In genomic region chr13:108159963-108160362, GRCm38 (mm10) we compare ENCODE assay signal across 7 mouse cellular contexts. TPM values are rescaled to one million over a fixed set of nuclear protein-coding genes. Genes with fewer than 3 reads are reported as not detected.
DNase-seq lines count a peak whose midpoint lies in the region; ATAC-seq and TF ChIP-seq lines count a peak whose summit lies in the region.

No protein-coding gene starts in this region.

- peak overlapping the region; percentile 88 for H3K4me2 ChIP-seq in lung, embryonic 14.5 days

- H3K4me3 ChIP-seq in lung, embryonic 14.5 days (ENCODE audit: low read depth, low read length): peak overlapping the region; percentile 78; the same call in 1 of the 2 replicates

- H3K27me3 ChIP-seq in lung, embryonic 14.5 days (ENCODE audit: insufficient read depth, low read length): no peaks in the 10 kb centered on the region
- H3K27me3 ChIP-seq in splenic B cell, adult 2 months (ENCODE audit: control insufficient read depth, insufficient read depth, low read length, poor library complexity, severe bottlenecking): no peaks in the 10 kb centered on the region

- H3K9me3 ChIP-seq in lung, embryonic 14.5 days (ENCODE audit: low read depth, low read length): no peaks in the 10 kb centered on the region

- no peak for ATAC-seq in lung, embryonic 14.5 days (ENCODE audit: insufficient read depth)

- DNase-seq in lung, embryonic 14.5 days: peak; percentile 84
- no peak for DNase-seq in lung, adult 18-20 months
- DNase-seq in brain, embryonic 14.5 days (ENCODE audit: low read depth): peak; percentile 56
- peak; percentile 67 for DNase-seq in induced T-regulatory cell, adult 2 months (ENCODE audit: low read depth)
- DNase-seq in splenic B cell, adult 2 months (ENCODE audit: low read depth, low spot score): peak; percentile 38
- no peak for DNase-seq in adrenal gland, postnatal 10 days
- no peak for DNase-seq in right cerebral cortex, postnatal 4 days

- 45% methylated on average over 7 of the region's 7 CpGs for WGBS in lung, embryonic 14.5 days

- peaks cover 3% of the 10 kb centered on the region; the same call in 1 of the 2 replicates for H3K36me3 ChIP-seq in lung, embryonic 14.5 days (ENCODE audit: insufficient read depth)
- no peaks in the 10 kb centered on the region; the same call in 1 of the 2 replicates for H3K36me3 ChIP-seq in splenic B cell, adult 2 months (ENCODE audit: control insufficient read depth, insufficient read depth, low read length, poor library complexity, severe bottlenecking)

- peaks cover 4% of the 10 kb centered on the region; the same call in 1 of the 2 replicates for H3K4me1 ChIP-seq in lung, embryonic 14.5 days (ENCODE audit: insufficient read depth)

- TF ChIP-seq CTCF in lung, embryonic 14.5 days (IDR thresholded peaks at IDR 0.05; ENCODE audit: low read depth): peak; percentile 55
- TF ChIP-seq CTCF in brain, embryonic 14.5 days (IDR thresholded peaks at IDR 0.05; ENCODE audit: borderline replicate concordance, extremely low read depth, insufficient read depth, insufficient read length): peak; percentile 20; the same call in 1 of the 2 replicates

- H3K9ac ChIP-seq in lung, embryonic 14.5 days: no peak overlapping the region

- H3K27ac ChIP-seq in lung, embryonic 14.5 days (ENCODE audit: low read depth): no peak overlapping the region

- TF ChIP-seq POLR2A in brain, embryonic 14.5 days (IDR thresholded peaks at IDR 0.05; ENCODE audit: borderline replicate concordance, extremely low read depth, insufficient read depth, insufficient read length, poor library complexity, severe bottlenecking): no peak

RNA-seq across cellular contexts. Expression of gene Ercc8, which starts 1.4 kb away (rescaled TPM):
- polyA plus RNA-seq in lung, embryonic 14.5 days (2014; fragmentation: Nextera tagmentation; extraction: Ambion mirVana): 21.3 and 23.7 TPM in 2 replicates
- 24.3 and 26.5 TPM in 2 replicates for polyA plus RNA-seq in brain, embryonic 14.5 days (2012; rRNA removed)
- total RNA-seq in adrenal gland, postnatal 10 days (2021): 10 to 100 TPM; 11.5 to 13.3 TPM

RNA-seq across cellular contexts. Expression of gene Ndufaf2, which starts 1.5 kb away (rescaled TPM):
- 79.7 and 80.3 TPM in 2 replicates for polyA plus RNA-seq in lung, embryonic 14.5 days (2014; fragmentation: Nextera tagmentation; extraction: Ambion mirVana)
- polyA plus RNA-seq in brain, embryonic 14.5 days (2012; rRNA removed): 32.4 and 36.5 TPM in 2 replicates
- total RNA-seq in adrenal gland, postnatal 10 days (2021): 10 to 100 TPM; 30.4 to 37.3 TPM

RNA-seq across cellular contexts. Expression of gene Elovl7, which starts 54.2 kb away (rescaled TPM):
- polyA plus RNA-seq in lung, embryonic 14.5 days (2014; fragmentation: Nextera tagmentation; extraction: Ambion mirVana): 9.7 and 9.9 TPM in 2 replicates
- 0.72 and 1.1 TPM in 2 replicates for polyA plus RNA-seq in brain, embryonic 14.5 days (2012; rRNA removed)
- total RNA-seq in adrenal gland, postnatal 10 days (2021): 1 to 10 TPM; 2.3 to 2.4 TPM

Comparison
In these comparisons a context has a peak if more than half of its experiments do, and no peak if none do; other contexts are left out.
1. DNase-seq: peak in lung, embryonic 14.5 days (single experiment), brain, embryonic 14.5 days (single experiment), induced T-regulatory cell, adult 2 months (single experiment) and splenic B cell, adult 2 months (single experiment); none in lung, adult 18-20 months (0 of 2), adrenal gland, postnatal 10 days (single experiment) and right cerebral cortex, postnatal 4 days (single experiment).